Comparison of ENCODE assay signal across 25 mouse cellular contexts in the genomic region with DNA sequence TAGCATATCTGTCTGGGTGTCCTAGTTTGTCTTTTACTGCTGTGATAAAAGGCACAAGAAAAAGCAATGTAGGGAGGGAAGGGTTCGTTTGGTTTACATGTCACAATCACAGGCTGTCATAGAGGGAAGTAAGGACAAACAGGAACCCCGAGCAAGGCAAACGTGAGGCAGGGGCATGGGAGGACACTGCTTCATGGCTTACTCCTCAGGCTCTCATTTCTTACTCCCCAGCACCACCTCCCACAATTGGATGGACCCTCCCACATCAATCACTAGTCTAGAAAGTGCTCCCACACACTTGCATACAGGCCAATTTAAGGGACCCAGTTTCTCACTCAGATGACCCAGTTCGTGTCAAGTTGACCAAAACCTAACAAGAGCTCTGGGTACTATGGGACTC. TPM values are rescaled to one million over a fixed set of nuclear protein-coding genes. Genes with fewer than 3 reads are reported as not detected.
DNase-seq lines count a peak whose midpoint lies in the region; ATAC-seq lines count a peak whose summit lies in the region.
"Had no signal": no experiment of that assay in that cellular context is flagged by ENCODE, and none has a peak within 500 bp of the region (broad histone marks: within the 10 kb centered on the region; RNA-seq: fewer than 3 reads in every experiment).

No protein-coding gene starts in this region.

- no peaks in the 10 kb centered on the region for H3K36me3 ChIP-seq in midbrain, embryonic 13.5 days
- H3K36me3 ChIP-seq: embryonic facial prominence, embryonic 13.5 days; embryonic facial prominence, embryonic 15.5 days; forebrain, embryonic 10.5 days; forebrain, embryonic 12.5 days had no signal

- no peaks in the 10 kb centered on the region for H3K27me3 ChIP-seq in midbrain, embryonic 13.5 days
- H3K27me3 ChIP-seq: embryonic facial prominence, embryonic 13.5 days; embryonic facial prominence, embryonic 15.5 days; forebrain, embryonic 12.5 days had no signal

- H3K4me1 ChIP-seq in midbrain, embryonic 13.5 days (replicated peaks), result no peaks in the 10 kb centered on the region
- H3K4me1 ChIP-seq: embryonic facial prominence, embryonic 13.5 days; embryonic facial prominence, embryonic 15.5 days; forebrain, embryonic 10.5 days; forebrain, embryonic 12.5 days had no signal

- no peak overlapping the region for H3K27ac ChIP-seq in midbrain, embryonic 13.5 days
- H3K27ac ChIP-seq: embryonic facial prominence, embryonic 13.5 days; embryonic facial prominence, embryonic 15.5 days; forebrain, embryonic 10.5 days; forebrain, embryonic 12.5 days had no signal

- 81% methylated on average over 4 of the region's 4 CpGs for WGBS in midbrain, embryonic 13.5 days

- no peak overlapping the region for H3K9ac ChIP-seq in midbrain, embryonic 13.5 days (replicated peaks)
- H3K9ac ChIP-seq: embryonic facial prominence, embryonic 13.5 days; embryonic facial prominence, embryonic 15.5 days; forebrain, embryonic 12.5 days had no signal

- intact Hi-C loops in gastrocnemius, postnatal 14 days (cut with DNase I; ENCODE audit: low total_unique reads), result no loop called here

- DNase-seq in heart, adult 11 months, result peak; percentile 74
- no peak for DNase-seq in heart, adult 9 months (ENCODE audit: low spot score in 2 of 2)
- DNase-seq in cerebellum, postnatal 36 days, result no peak
- DNase-seq in gastrocnemius, postnatal 14 days, result no peak
- DNase-seq: adrenal gland, adult 2 months; adrenal gland, postnatal 10 days; adrenal gland, postnatal 25 days; cerebellum, adult 11-12 months; cerebellum, adult 2 months; cerebellum, adult 9-10 months; cerebellum, postnatal 14 days; embryo, embryonic 11 days had no signal

- ATAC-seq in common myeloid progenitor, adult 5-6 weeks (replicated peaks; ENCODE audit: low read depth, poor library complexity, severe bottlenecking), result peak; percentile 49
- peak; percentile 71 for ATAC-seq in megakaryocyte, adult 5-6 weeks (ENCODE audit: poor library complexity, severe bottlenecking)
- peak; percentile 66 for ATAC-seq in monocyte, adult 5-6 weeks (replicated peaks; ENCODE audit: insufficient number of reproducible peaks, low FRiP score, low TSS enrichment, poor library complexity, severe bottlenecking)
- ATAC-seq in midbrain, embryonic 13.5 days, result no peak
- ATAC-seq: forebrain, embryonic 14.5 days; forebrain, embryonic 16.5 days had no signal

- no peak overlapping the region for H3K4me3 ChIP-seq in midbrain, embryonic 13.5 days (replicated peaks)
- H3K4me3 ChIP-seq: embryonic facial prominence, embryonic 13.5 days; embryonic facial prominence, embryonic 15.5 days; erythroblast, embryonic 14.5 days; forebrain, embryonic 10.5 days; forebrain, embryonic 12.5 days had no signal

- no peaks in the 10 kb centered on the region for H3K9me3 ChIP-seq in midbrain, embryonic 13.5 days
- H3K9me3 ChIP-seq: embryonic facial prominence, embryonic 13.5 days; embryonic facial prominence, embryonic 15.5 days; forebrain, embryonic 10.5 days; forebrain, embryonic 12.5 days had no signal

- H3K4me2 ChIP-seq in midbrain, embryonic 13.5 days (replicated peaks), result no peak overlapping the region
- H3K4me2 ChIP-seq: embryonic facial prominence, embryonic 13.5 days; embryonic facial prominence, embryonic 15.5 days; forebrain, embryonic 12.5 days had no signal

RNA-seq across cellular contexts. Expression of a gene that starts 29.1 kb away (rescaled TPM):
- 1.6 and 3.6 TPM in 2 replicates for total RNA-seq in common myeloid progenitor, adult 5-6 weeks (2017)
- total RNA-seq in megakaryocyte, adult 5-6 weeks (2015), result 31.9 and 32.8 TPM in 2 replicates
- 28.1 and 39.5 TPM in 2 replicates for total RNA-seq in megakaryocyte, adult 5-6 weeks (2017)
- 63.3 to 72.4 TPM (median 72.1 TPM) in 3 replicates for total RNA-seq in monocyte, adult 5-6 weeks (2017)
- polyA plus RNA-seq in midbrain, embryonic 13.5 days (2015; fragmentation: Nextera tagmentation; extraction: Ambion mirVana), result 1.4 and 1.8 TPM in 2 replicates
- 1 to 10 TPM in 1 of 2 experiments, under 1 TPM in 1; 0.88 to 1.2 TPM for total RNA-seq in gastrocnemius, postnatal 14 days (2021)
- total RNA-seq: MEL had no signal
- polyA plus RNA-seq: C2C12; erythroblast, embryonic 14.5 days had no signal

RNA-seq across cellular contexts. Expression of a gene that starts 57.0 kb away (rescaled TPM):
- 0.44 TPM in 1 of 2 replicates, not detected in the other for total RNA-seq in common myeloid progenitor, adult 5-6 weeks (2017)
- total RNA-seq in megakaryocyte, adult 5-6 weeks (2015), result 0.32 TPM in 1 of 2 replicates, not detected in the other
- 0.08 and 0.26 TPM in 2 replicates for total RNA-seq in megakaryocyte, adult 5-6 weeks (2017)
- total RNA-seq in monocyte, adult 5-6 weeks (2017), result 2.0 to 2.3 TPM in 2 of 3 replicates, not detected in the other
- polyA plus RNA-seq in midbrain, embryonic 13.5 days (2015; fragmentation: Nextera tagmentation; extraction: Ambion mirVana), result not detected in 2 replicates
- under 1 TPM in 1 of 2 experiments, not detected in 1; 0.16 TPM for total RNA-seq in gastrocnemius, postnatal 14 days (2021)
- total RNA-seq: adrenal gland, adult 2 months; adrenal gland, postnatal 25 days; MEL had no signal
- polyA plus RNA-seq: adrenal gland, adult 2 months; C2C12; erythroblast, embryonic 14.5 days; forebrain, embryonic 14.5 days had no signal
